Mouse (Mus musculus) liver, embryonic 13.5 days (tissue): ENCODE measurements at regions not wholly inside any gene's neighbourhood (a gene's known extent, or its start where the extent isn't known, plus 50 kb on each side); places are given as distances from the start of the nearest gene placed in this dataset.

Experiments
- ATAC-seq: fragments of 200-750 bp; cut with Nextera tagmentation; 2 replicates; pipeline ENCODE4 v1.8.0; 2017; ENCODE audit warnings: low read depth, mild to moderate bottlenecking, moderate number of reproducible peaks, moderate library complexity
- DNase-seq: peaks from one replicate; pipeline ENCODE4 v3.0.0; 2022
- H3K27ac ChIP-seq: fragments of 300-500 bp; sonication (generic); 2 replicates; pipeline ENCODE4 v1.5.1; 2015; ENCODE audit warnings: moderate library complexity, mild to moderate bottlenecking, inconsistent platforms
- H3K27me3 ChIP-seq: fragments of 300-500 bp; sonication (generic); 2 replicates; pipeline ENCODE4 v1.6.1; 2015; ENCODE audit warnings: mild to moderate bottlenecking, inconsistent platforms
- H3K36me3 ChIP-seq: fragments of 300-500 bp; sonication (generic); 2 replicates; pipeline ENCODE4 v1.6.1; 2015; ENCODE audit warnings: mild to moderate bottlenecking, inconsistent platforms
- H3K4me1 ChIP-seq: fragments of 300-500 bp; sonication (generic); replicated peaks from 2 replicates; pipeline ENCODE4 v1.6.1; 2015; ENCODE audit warnings: inconsistent platforms
- H3K4me2 ChIP-seq: fragments of 300-500 bp; sonication (generic); 2 replicates; pipeline ENCODE4 v1.6.1; 2015; ENCODE audit warnings: inconsistent platforms, mild to moderate bottlenecking, moderate library complexity
- H3K4me3 ChIP-seq: fragments of 300-500 bp; sonication (generic); replicated peaks from 2 replicates; pipeline ENCODE4 v1.5.1; 2015; ENCODE audit warnings: mild to moderate bottlenecking, inconsistent platforms
- H3K9ac ChIP-seq: fragments of 300-500 bp; sonication (generic); 2 replicates; pipeline ENCODE4 v1.6.1; 2015; ENCODE audit warnings: mild to moderate bottlenecking, inconsistent platforms
- H3K9me3 ChIP-seq: fragments of 300-500 bp; sonication (generic); replicated peaks from 2 replicates; pipeline ENCODE4 v1.6.1; 2016; ENCODE audit warnings: inconsistent platforms
- WGBS: fragments of 180-500 bp; shearing (Covaris S2); methylation state at CpG from one replicate; pipeline ENCODE4 v1.1.7; 2015; ENCODE audit not compliant: insufficient replicate concordance; 5-methylcytosine and 5-hydroxymethylcytosine counted together

- H3K9me3 ChIP-seq, result no peaks in the 10 kb centered on the region
- no peaks in the 10 kb centered on the region for H3K4me1 ChIP-seq
- H3K4me3 ChIP-seq, result no peak overlapping the region
- H3K27ac ChIP-seq, result no peak overlapping the region
- WGBS, result 31% methylated on average over 9 of the region's 9 CpGs
- H3K9ac ChIP-seq, result no peak overlapping the region
- ATAC-seq, result no peak
- no peak for DNase-seq
- no peaks in the 10 kb centered on the region for H3K27me3 ChIP-seq
- H3K36me3 ChIP-seq, result no peaks in the 10 kb centered on the region
- H3K4me2 ChIP-seq, result no peak overlapping the region
Measured at GRCm38 (mm10) chr8:8258231-8258638, 402.8 kb downstream of the Efnb2 start.

- no peak for DNase-seq
- ATAC-seq, result no peak
- Histone ChIP-seq H3K4me2 (no peak overlapping the region), H3K36me3 (no peaks in the 10 kb centered on the region), H3K9ac (no peak overlapping the region), H3K27me3 (no peaks in the 10 kb centered on the region), H3K27ac (no peak overlapping the region), H3K9me3 (no peaks in the 10 kb centered on the region), H3K4me1 (no peaks in the 10 kb centered on the region), H3K4me3 (no peak overlapping the region)
- 59% methylated on average over 1 of the region's 1 CpGs for WGBS
Measured at GRCm38 (mm10) chr8:8256327-8256726, 404.7 kb downstream of the Efnb2 start.

- Histone ChIP-seq H3K4me2 (no peak overlapping the region), H3K36me3 (no peaks in the 10 kb centered on the region), H3K4me1 (no peaks in the 10 kb centered on the region), H3K4me3 (no peak overlapping the region), H3K9me3 (no peaks in the 10 kb centered on the region), H3K9ac (no peak overlapping the region), H3K27ac (no peak overlapping the region), H3K27me3 (no peaks in the 10 kb centered on the region)
- DNase-seq (no peak), ATAC-seq (no peak)
- WGBS, result 66% methylated on average over 3 of the region's 3 CpGs
Measured at GRCm38 (mm10) chr8:8254446-8254845, 406.6 kb downstream of the Efnb2 start.

- ATAC-seq (no peak), DNase-seq (no peak)
- no peaks in the 10 kb centered on the region for H3K9me3 ChIP-seq
- no peak overlapping the region for H3K27ac ChIP-seq
- WGBS, result 38% methylated on average over 1 of the region's 1 CpGs
- no peaks in the 10 kb centered on the region for H3K27me3 ChIP-seq
- H3K4me2 ChIP-seq, result no peak overlapping the region
- H3K4me1 ChIP-seq, result no peaks in the 10 kb centered on the region
- no peak overlapping the region for H3K9ac ChIP-seq
- H3K4me3 ChIP-seq, result no peak overlapping the region
- no peaks in the 10 kb centered on the region for H3K36me3 ChIP-seq
Measured at GRCm38 (mm10) chr8:8244599-8244998, 416.4 kb downstream of the Efnb2 start.

GRCm38 (mm10) chr8:8241755-8242501, 419.1 kb downstream of the Efnb2 start:
- H3K4me3 ChIP-seq, result no peak overlapping the region
- DNase-seq (no peak), ATAC-seq (no peak)
- H3K4me2 ChIP-seq, result no peak overlapping the region
- 22% methylated on average over 3 of the region's 3 CpGs for WGBS
- no peaks in the 10 kb centered on the region for H3K4me1 ChIP-seq
- H3K9ac ChIP-seq, result no peak overlapping the region
- no peaks in the 10 kb centered on the region for H3K27me3 ChIP-seq
- H3K9me3 ChIP-seq, result no peaks in the 10 kb centered on the region
- no peak overlapping the region for H3K27ac ChIP-seq
- H3K36me3 ChIP-seq, result no peaks in the 10 kb centered on the region

GRCm38 (mm10) chr8:8241051-8241688, 419.9 kb downstream of the Efnb2 start:
- H3K9ac ChIP-seq, result no peak overlapping the region
- ATAC-seq (no peak), DNase-seq (no peak)
- no peaks in the 10 kb centered on the region for H3K36me3 ChIP-seq
- H3K27ac ChIP-seq, result no peak overlapping the region
- no peaks in the 10 kb centered on the region for H3K4me1 ChIP-seq
- H3K4me2 ChIP-seq, result no peak overlapping the region
- no peaks in the 10 kb centered on the region for H3K27me3 ChIP-seq
- no peaks in the 10 kb centered on the region for H3K9me3 ChIP-seq
- H3K4me3 ChIP-seq, result no peak overlapping the region
- 77% methylated on average over 9 of the region's 9 CpGs for WGBS

- Histone ChIP-seq H3K9ac (no peak overlapping the region), H3K4me2 (no peak overlapping the region), H3K27me3 (no peaks in the 10 kb centered on the region), H3K27ac (no peak overlapping the region), H3K4me3 (no peak overlapping the region), H3K4me1 (no peaks in the 10 kb centered on the region), H3K9me3 (no peaks in the 10 kb centered on the region), H3K36me3 (no peaks in the 10 kb centered on the region)
- WGBS, result 14% methylated on average over 12 of the region's 12 CpGs
- peak; percentile 1 for DNase-seq
- no peak for ATAC-seq
Measured at GRCm38 (mm10) chr8:8239489-8239888, 421.6 kb downstream of the Efnb2 start.

- Histone ChIP-seq H3K27ac (no peak overlapping the region), H3K4me1 (no peaks in the 10 kb centered on the region), H3K27me3 (no peaks in the 10 kb centered on the region), H3K9me3 (no peaks in the 10 kb centered on the region), H3K9ac (no peak overlapping the region), H3K4me3 (no peak overlapping the region), H3K4me2 (no peak overlapping the region), H3K36me3 (no peaks in the 10 kb centered on the region)
- WGBS, result 62% methylated on average over 6 of the region's 6 CpGs
- ATAC-seq, result no peak
- no peak for DNase-seq
Measured at GRCm38 (mm10) chr8:8238051-8238450, 423.0 kb downstream of the Efnb2 start.

- no peak for ATAC-seq
- Histone ChIP-seq H3K4me2 (no peak overlapping the region), H3K36me3 (no peaks in the 10 kb centered on the region), H3K27ac (no peak overlapping the region), H3K9me3 (no peaks in the 10 kb centered on the region), H3K4me1 (no peaks in the 10 kb centered on the region), H3K27me3 (no peaks in the 10 kb centered on the region), H3K4me3 (no peak overlapping the region), H3K9ac (no peak overlapping the region)
- DNase-seq, result no peak
- 62% methylated on average over 3 of the region's 3 CpGs for WGBS
Measured at GRCm38 (mm10) chr8:8233616-8234015, 427.4 kb downstream of the Efnb2 start.

- no peak overlapping the region for H3K27ac ChIP-seq
- DNase-seq (no peak), ATAC-seq (no peak)
- 71% methylated on average over 4 of the region's 4 CpGs for WGBS
- no peak overlapping the region for H3K9ac ChIP-seq
- H3K9me3 ChIP-seq, result no peaks in the 10 kb centered on the region
- H3K27me3 ChIP-seq, result no peaks in the 10 kb centered on the region
- no peak overlapping the region for H3K4me3 ChIP-seq
- H3K4me1 ChIP-seq, result no peaks in the 10 kb centered on the region
- no peak overlapping the region for H3K4me2 ChIP-seq
- H3K36me3 ChIP-seq, result no peaks in the 10 kb centered on the region
Measured at GRCm38 (mm10) chr8:8233156-8233555, 427.9 kb downstream of the Efnb2 start.

GRCm38 (mm10) chr8:8231996-8232632, 428.9 kb downstream of the Efnb2 start:
- no peaks in the 10 kb centered on the region for H3K4me1 ChIP-seq
- H3K4me3 ChIP-seq, result no peak overlapping the region
- DNase-seq (no peak), ATAC-seq (no peak)
- no peaks in the 10 kb centered on the region for H3K27me3 ChIP-seq
- H3K36me3 ChIP-seq, result no peaks in the 10 kb centered on the region
- WGBS, result 68% methylated on average over 13 of the region's 13 CpGs
- no peak overlapping the region for H3K9ac ChIP-seq
- no peaks in the 10 kb centered on the region for H3K9me3 ChIP-seq
- H3K4me2 ChIP-seq, result no peak overlapping the region
- no peak overlapping the region for H3K27ac ChIP-seq
